Mouse (Mus musculus) testis, adult 2 months (tissue): ENCODE data around the gene Alkal2.

Experiments
- CTCF ChIP-seq: fragments of 200-500 bp; IDR thresholded peaks from 2 replicates; pipeline ENCODE4 v1.5.1; 2012; ENCODE audit warnings: low read depth, mild to moderate bottlenecking, inconsistent platforms, low read length, moderate library complexity; ENCODE audit not compliant: control insufficient read depth, insufficient read depth, insufficient replicate concordance
- POLR2A ChIP-seq: fragments of 200-500 bp; IDR thresholded peaks from 2 replicates; pipeline ENCODE4 v1.6.1; 2012; ENCODE audit warnings: low read depth, mild to moderate bottlenecking, inconsistent platforms, low read length, moderate library complexity; ENCODE audit not compliant: control insufficient read depth

DNA sequence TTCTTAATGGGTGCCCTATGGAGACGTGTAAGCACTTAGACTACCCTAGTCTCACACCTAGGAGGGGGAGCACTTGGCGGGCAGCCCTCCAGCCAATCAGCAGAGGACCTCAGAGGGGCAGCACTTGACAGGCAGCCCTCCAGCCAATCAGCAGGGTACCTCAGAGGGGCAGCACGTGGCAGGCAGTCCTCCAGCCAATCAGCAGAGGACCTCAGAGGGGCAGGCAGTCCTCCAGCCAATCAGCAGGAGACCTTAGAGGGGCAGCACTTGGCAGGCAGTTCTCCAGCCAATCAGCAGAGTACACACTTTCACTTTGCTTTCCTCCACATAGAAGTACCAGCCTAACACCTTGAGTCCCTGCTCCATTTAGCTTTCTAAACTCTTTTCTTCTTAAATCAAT lies 38.3 kb downstream of the Alkal2 start:
- TF ChIP-seq POLR2A (no peak), CTCF (no peak)
